Mouse (Mus musculus): ENCODE measurements around the gene Rilp. TPM values are rescaled to one million over a fixed set of nuclear protein-coding genes. Genes with fewer than 3 reads are reported as not detected.
A peak's percentile ranks its signal among the peaks of the same experiment; 100 is the strongest.

Gene Rilp
- total RNA-seq, 2 experiments from 2014 or later: 0.91 to 1.4 TPM

- H3K4me3 ChIP-seq: no peak overlapping the region
These were observed 43.0 kb upstream of the Rilp start for GRCm38 (mm10) chr11:75466731-75467505.

DNA sequence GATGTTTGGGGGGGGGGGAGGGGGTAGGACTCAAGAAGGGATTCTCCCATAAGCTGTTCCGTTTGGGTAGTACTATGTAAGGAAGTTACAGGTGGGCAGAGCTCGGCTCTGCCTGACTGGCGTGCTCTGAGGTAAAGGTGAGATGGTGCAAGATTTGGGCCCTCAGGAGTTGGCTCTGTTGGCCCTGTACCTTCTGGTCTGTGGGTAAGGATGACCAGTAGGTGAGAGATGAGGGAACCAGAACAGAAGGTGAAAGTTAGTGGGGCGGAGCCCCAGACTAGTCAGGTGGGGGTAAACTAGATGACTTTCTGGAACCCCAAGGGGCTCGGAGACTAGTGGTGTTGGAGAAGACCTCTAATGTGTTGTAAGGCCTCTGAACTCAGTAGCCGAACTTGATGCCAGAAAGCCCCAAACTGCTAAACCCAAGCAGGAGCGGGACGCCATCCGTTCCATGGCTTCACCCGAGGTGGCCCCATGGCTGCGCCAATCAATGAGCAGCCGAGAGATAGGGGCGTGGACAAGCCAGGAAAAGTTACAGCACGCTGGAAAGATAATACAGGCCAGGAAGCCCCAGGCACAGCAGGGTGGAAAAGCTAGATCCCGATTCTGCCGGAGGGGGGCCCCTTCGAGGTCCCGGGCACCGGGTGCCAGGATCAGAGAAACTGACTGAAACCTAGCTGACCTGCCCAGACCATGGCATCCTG lies 42.2 kb upstream of the Rilp start:
- Histone ChIP-seq H3K27ac (no peak overlapping the region), H3K4me3 (0 out of 2 replicates have a peak overlapping the region, but pooled peaks have one; percentile 22)
- no peak for DNase-seq (ENCODE audit: extremely low spot score in 1 of 2, low spot score in 2 of 2)
- intact Hi-C loops (cut with DNase I): no loop called here
- TF ChIP-seq CTCF (IDR thresholded peaks at IDR 0.05): no peak; the same call in 1 of the 2 replicates

More at GRCm38 (mm10) chr11:75466731-75467505, 43.0 kb upstream of the Rilp start:
- TF ChIP-seq CTCF (IDR thresholded peaks at IDR 0.05): peak; percentile 20
- intact Hi-C loops (cut with DNase I): no loop called here
- no peak for DNase-seq (ENCODE audit: extremely low spot score in 1 of 2, low spot score in 2 of 2)
- H3K27ac ChIP-seq: no peak overlapping the region

GRCm38 (mm10) chr11:75468410-75468809 lies 41.5 kb upstream of the Rilp start:
- Histone ChIP-seq H3K27ac (no peak overlapping the region), H3K4me3 (no peak overlapping the region)
- no peak for DNase-seq (ENCODE audit: extremely low spot score in 1 of 2, low spot score in 2 of 2)
- no peak for TF ChIP-seq CTCF (IDR thresholded peaks at IDR 0.05)
- intact Hi-C loops (cut with DNase I): no loop called here

DNA sequence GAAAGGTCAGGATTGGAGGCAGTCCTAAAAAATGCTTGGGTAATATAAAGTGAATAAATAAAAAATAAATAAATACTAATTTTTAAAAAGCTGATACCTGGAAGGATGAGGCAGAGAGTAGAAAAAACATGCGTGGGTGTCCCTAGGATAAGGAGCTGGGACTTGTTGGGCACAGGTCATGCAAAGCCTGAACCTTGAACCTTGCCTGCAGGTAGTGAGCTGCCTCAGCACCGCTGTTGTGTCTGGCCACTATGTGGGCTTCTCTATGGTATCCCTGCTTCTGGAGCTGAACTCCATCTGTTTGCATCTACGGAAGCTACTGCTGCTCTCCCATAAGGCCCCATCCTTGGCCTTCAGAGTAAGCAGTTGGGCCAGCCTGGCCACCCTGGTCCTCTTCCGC lies 40.6 kb upstream of the Rilp start:
- intact Hi-C loops (cut with DNase I): no loop called here
- Histone ChIP-seq H3K4me3 (no peak overlapping the region), H3K27ac (no peak overlapping the region)
- no peak for TF ChIP-seq CTCF (IDR thresholded peaks at IDR 0.05)
- DNase-seq (ENCODE audit: extremely low spot score in 1 of 2, low spot score in 2 of 2): no peak

- TF ChIP-seq CTCF (IDR thresholded peaks at IDR 0.05): no peak
- Histone ChIP-seq H3K4me3 (no peak overlapping the region), H3K27ac (no peak overlapping the region)
- intact Hi-C loops (cut with DNase I): no loop called here
- no peak for DNase-seq (ENCODE audit: extremely low spot score in 1 of 2, low spot score in 2 of 2)
These were observed 39.2 kb upstream of the Rilp start for GRCm38 (mm10) chr11:75470675-75471074.

DNA sequence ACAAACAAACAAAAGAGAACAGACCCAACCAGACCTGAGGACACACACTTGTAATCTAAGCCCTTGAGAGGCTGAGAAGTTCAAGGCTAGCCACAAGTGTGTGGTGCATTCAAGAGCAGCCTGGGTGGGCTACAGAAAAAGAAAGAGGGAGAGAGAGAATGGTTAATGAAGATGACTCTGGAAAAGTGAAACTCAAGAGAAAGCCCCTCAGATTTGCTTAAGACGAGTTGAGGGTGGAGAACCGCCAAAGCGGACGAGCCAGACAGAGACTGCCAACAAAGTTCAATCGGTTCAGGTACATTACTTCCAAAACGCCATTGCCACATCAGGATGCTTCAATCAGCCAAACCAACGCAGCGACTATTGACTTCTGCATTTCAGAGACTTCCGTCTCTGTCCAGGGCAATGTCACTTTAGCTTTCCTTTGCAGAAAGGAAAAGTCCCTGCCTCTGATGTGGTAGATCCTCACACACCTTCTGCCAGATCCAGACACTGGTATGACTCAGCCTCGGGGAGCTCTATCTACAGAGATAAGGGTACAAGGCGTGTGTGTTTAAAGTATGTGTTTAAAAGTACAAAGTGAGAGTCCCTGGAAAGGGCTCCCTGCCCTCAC lies 37.3 kb upstream of the Rilp start:
- intact Hi-C loops (cut with DNase I): no loop called here
- TF ChIP-seq CTCF (IDR thresholded peaks at IDR 0.05): no peak
- DNase-seq (ENCODE audit: extremely low spot score in 1 of 2, low spot score in 2 of 2): no peak
- Histone ChIP-seq H3K4me3 (no peak overlapping the region), H3K27ac (no peak overlapping the region)

DNA sequence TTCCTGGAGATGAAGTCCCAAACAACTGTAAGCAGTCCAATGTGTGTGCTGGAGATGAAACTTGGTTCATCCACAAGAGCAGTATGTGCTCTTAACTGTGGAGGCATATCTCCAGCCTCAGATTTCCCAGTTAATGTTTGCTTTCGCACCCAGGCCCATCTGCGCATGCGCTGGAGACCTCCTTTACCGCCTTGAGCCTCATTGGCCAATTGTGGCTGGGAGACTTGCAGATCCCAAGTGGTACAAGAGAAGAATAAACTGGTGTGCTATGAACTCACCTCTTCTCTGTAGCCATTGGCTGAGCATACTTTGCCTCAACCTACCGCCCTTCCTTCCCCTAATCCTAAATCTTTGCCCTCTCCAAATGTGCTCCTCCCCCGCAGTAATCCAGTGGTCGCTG lies 36.5 kb upstream of the Rilp start:
- Histone ChIP-seq H3K27ac (no peak overlapping the region), H3K4me3 (no peak overlapping the region)
- TF ChIP-seq CTCF (IDR thresholded peaks at IDR 0.05): no peak
- intact Hi-C loops (cut with DNase I): no loop called here
- DNase-seq (ENCODE audit: extremely low spot score in 1 of 2, low spot score in 2 of 2): no peak

GRCm38 (mm10) chr11:75486192-75486591 lies 23.7 kb upstream of the Rilp start:
- TF ChIP-seq CTCF (IDR thresholded peaks at IDR 0.05): no peak
- intact Hi-C loops (cut with DNase I): loop anchor here (2.0 kb wide), 1 partner anchor 21 kb away; no protein-coding TSS in a partner anchor
- Histone ChIP-seq H3K27ac (no peak overlapping the region), H3K4me3 (peak overlapping the region; percentile 75)
- no peak for DNase-seq (ENCODE audit: extremely low spot score in 1 of 2, low spot score in 2 of 2)

- Histone ChIP-seq H3K27ac (peak within 1 kb of the TSS; percentile 93), H3K4me3 (peak within 1 kb of the TSS; percentile 75)
- peak; percentile 97 to 98 for DNase-seq (ENCODE audit: extremely low spot score in 1 of 2, low spot score in 2 of 2)
- TF ChIP-seq CTCF (IDR thresholded peaks at IDR 0.05): no peak
- intact Hi-C loops (cut with DNase I): loop anchor here (2.0 kb wide), 1 partner anchor 22 kb away; no protein-coding TSS in a partner anchor
These were observed 23.2 kb upstream of the Rilp start, which contains the start of gene Prpf8 for GRCm38 (mm10) chr11:75486601-75487285. TSS of gene Prpf8 (plus strand) at chr11:75486816.

- intact Hi-C loops (cut with DNase I): loop anchor here (2.0 kb wide), 1 partner anchor 23 kb away; no protein-coding TSS in a partner anchor
- no peak for DNase-seq (ENCODE audit: extremely low spot score in 1 of 2, low spot score in 2 of 2)
- Histone ChIP-seq H3K4me3 (peak overlapping the region; percentile 75), H3K27ac (peak overlapping the region; percentile 93)
- TF ChIP-seq CTCF (IDR thresholded peaks at IDR 0.05): no peak
These were observed 22.4 kb upstream of the Rilp start for GRCm38 (mm10) chr11:75487496-75487895.

DNA sequence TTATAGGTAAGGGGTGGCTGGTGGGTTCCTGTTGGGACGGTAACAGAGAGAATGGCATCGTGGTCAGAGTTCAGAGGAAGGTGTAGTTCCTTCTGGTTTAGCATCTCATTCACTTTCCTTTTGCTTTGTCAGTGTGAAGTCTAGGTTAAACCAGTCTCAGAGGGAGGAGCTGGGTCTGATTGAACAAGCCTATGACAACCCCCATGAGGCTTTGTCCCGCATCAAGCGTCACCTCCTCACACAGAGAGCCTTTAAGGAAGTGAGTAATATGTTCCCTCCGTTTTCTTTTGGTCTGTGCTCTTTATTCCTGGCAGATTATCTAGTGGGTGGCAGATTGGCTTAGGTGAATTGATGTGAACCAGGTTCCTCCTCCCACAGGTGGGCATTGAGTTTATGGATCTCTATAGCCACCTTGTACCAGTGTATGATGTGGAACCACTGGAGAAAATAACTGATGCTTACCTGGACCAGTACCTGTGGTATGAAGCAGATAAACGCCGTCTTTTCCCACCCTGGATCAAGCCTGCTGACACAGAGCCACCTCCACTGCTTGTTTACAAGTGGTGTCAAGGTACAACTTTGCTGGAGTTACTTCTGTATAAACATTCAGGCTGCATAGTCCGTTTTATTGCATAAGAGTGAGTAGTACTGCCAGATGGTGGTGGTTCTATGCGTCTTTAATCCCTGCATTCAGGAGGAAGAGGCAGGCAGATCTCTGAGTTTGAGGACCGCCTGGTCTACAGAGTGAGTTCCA lies 15.4 kb upstream of the Rilp start:
- no peak for TF ChIP-seq CTCF (IDR thresholded peaks at IDR 0.05)
- DNase-seq (ENCODE audit: extremely low spot score in 1 of 2, low spot score in 2 of 2): no peak
- no peak overlapping the region for H3K27ac ChIP-seq
- H3K4me3 ChIP-seq: no peak overlapping the region
- intact Hi-C loops (cut with DNase I): no loop called here
